Mouse (Mus musculus): ENCODE results near the gene Men1.
"Not testable (repeated sequence)": the region's sequence is repeated elsewhere in the genome, so short reads cannot be mapped to it uniquely, and the experiment has no call there.

Men1 gene

GRCm38 (mm10) chr19:6334673-6335457 is at the start of gene Men1:
TSS of gene Men1 (plus strand) at chr19:6334979.
- peak; percentile 99 for DNase-seq

GRCm38 (mm10) chr19:6285226-6285625 is 49.6 kb upstream of the Men1 start:
- no peak for DNase-seq

- no peak for DNase-seq
Measured at GRCm38 (mm10) chr19:6285632-6286433, 48.9 kb upstream of the Men1 start.

- DNase-seq, result no peak
Measured at GRCm38 (mm10) chr19:6286434-6287401, 48.1 kb upstream of the Men1 start.

- no peak for DNase-seq
Measured at GRCm38 (mm10) chr19:6288236-6288894, 46.4 kb upstream of the Men1 start.

- DNase-seq, result no peak
Measured at GRCm38 (mm10) chr19:6289696-6290238, 45.0 kb upstream of the Men1 start.

- not testable (repeated sequence) for DNase-seq
Measured at GRCm38 (mm10) chr19:6290720-6291116, 44.1 kb upstream of the Men1 start.

GRCm38 (mm10) chr19:6291117-6291781 is 43.5 kb upstream of the Men1 start:
- DNase-seq, result no peak

- DNase-seq, result no peak
Measured at GRCm38 (mm10) chr19:6292262-6292661, 42.5 kb upstream of the Men1 start.

GRCm38 (mm10) chr19:6294301-6294700 is 40.5 kb upstream of the Men1 start:
- DNase-seq, result no peak

GRCm38 (mm10) chr19:6296551-6297210 is 38.1 kb upstream of the Men1 start:
- DNase-seq, result no peak

- no peak for DNase-seq
Measured at GRCm38 (mm10) chr19:6297641-6298040, 37.1 kb upstream of the Men1 start.

GRCm38 (mm10) chr19:6299003-6299402 is 35.8 kb upstream of the Men1 start:
- no peak for DNase-seq

GRCm38 (mm10) chr19:6299450-6300267 is 35.1 kb upstream of the Men1 start:
- DNase-seq, result no peak

- no peak for DNase-seq
Measured at GRCm38 (mm10) chr19:6300402-6300841, 34.4 kb upstream of the Men1 start.

- no peak for DNase-seq
Measured at GRCm38 (mm10) chr19:6302114-6302513, 32.7 kb upstream of the Men1 start.

- peak; percentile 30 for DNase-seq
Measured at GRCm38 (mm10) chr19:6302522-6302921, 32.3 kb upstream of the Men1 start.

- DNase-seq, result no peak
Measured at GRCm38 (mm10) chr19:6303831-6304230, 30.9 kb upstream of the Men1 start.

- DNase-seq, result peak; percentile 90
Measured at GRCm38 (mm10) chr19:6304787-6305516, 29.8 kb upstream of the Men1 start.

Data from embryo, embryonic 11 days (tissue).